Mouse (Mus musculus): ENCODE results near the gene Hist4h4.

DNA sequence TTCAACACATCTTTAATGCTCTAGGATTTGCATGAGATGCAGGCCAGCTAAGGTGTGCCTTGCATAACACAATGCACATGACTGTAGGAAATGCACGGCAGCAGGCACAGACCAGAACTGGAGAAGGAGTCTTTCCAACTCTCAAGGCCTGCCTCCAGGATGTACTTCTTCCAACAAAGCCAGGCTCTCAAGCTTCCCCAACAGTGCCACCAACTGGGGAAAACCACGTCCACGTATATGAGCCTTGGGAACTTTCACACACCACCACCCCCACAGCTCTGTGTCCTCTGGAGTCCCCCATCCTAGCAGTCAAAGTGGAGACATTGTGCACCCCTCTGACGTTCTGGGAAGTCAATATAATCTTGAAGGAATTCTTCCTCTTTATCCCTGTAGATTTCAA is 8.9 kb upstream of the Hist4h4 start:
- TF ChIP-seq CTCF (IDR thresholded peaks at IDR 0.05; ENCODE audit: extremely low read depth, insufficient read depth, insufficient read length, insufficient replicate concordance): no peak
- TF ChIP-seq POLR2A (IDR thresholded peaks at IDR 0.05; ENCODE audit: low read depth, low read length): no peak
